Mouse (Mus musculus) layer of hippocampus, postnatal 36 days (tissue): Measurements from ENCODE around the gene Pde4d. TPM values are rescaled to one million over a fixed set of nuclear protein-coding genes. Genes with fewer than 3 reads are reported as not detected.
A peak's percentile ranks its signal among the peaks of the same experiment; 100 is the strongest.

Source experiments
- DNase-seq, 2 experiments: peaks; one replicate each; pipeline ENCODE4 v3.0.0; 2022
- total RNA-seq, 2 experiments: library from RNA; stranded (reverse); gene quantifications; 2 replicates each; pipeline ENCODE4 v1.2.3; 2021

The Pde4d gene
- total RNA-seq, 2 experiments from 2014 or later = 69.7 to 69.8 TPM

DNA sequence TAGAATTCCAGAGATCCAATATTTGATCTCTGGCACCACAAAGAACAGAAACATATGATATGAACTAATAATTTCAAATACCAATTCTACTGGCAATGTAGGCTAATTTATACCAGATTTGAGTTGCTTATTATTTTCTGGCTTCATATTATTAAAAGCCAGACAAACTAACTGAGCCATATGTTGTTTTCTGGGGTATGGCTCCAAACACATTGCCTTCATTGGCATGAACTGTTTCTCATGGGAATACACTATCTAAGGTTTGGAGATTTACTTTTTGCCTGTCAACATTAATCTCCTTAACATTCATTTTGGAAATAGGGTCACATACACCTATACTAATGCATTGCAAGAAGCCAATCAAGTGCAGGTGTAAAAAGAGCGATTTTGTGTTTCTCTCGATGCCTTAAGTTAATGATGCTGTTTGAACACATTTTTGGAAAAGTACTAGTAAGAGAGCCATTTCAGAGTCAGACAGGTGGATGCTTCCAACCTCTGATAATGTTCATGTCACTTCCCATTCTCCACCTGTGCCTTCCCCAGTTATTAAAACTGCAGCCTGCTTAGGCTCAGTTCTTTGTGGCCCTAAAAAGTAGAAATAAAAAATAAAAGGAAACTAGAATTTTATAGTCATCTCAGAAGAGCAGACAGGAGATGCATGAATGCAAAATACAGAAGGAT lies 1070.4 kb downstream of the Pde4d start:
- no peak for DNase-seq

GRCm38 (mm10) chr13:109533838-109534523 lies 1084.2 kb downstream of the Pde4d start:
- no peak for DNase-seq

- no peak for DNase-seq
Observed at GRCm38 (mm10) chr13:109534709-109535284, 1085.0 kb downstream of the Pde4d start.

GRCm38 (mm10) chr13:109536636-109537035 lies 1086.9 kb downstream of the Pde4d start:
- DNase-seq = no peak

- no peak for DNase-seq
Observed at GRCm38 (mm10) chr13:109539371-109539770, 1089.6 kb downstream of the Pde4d start.

DNA sequence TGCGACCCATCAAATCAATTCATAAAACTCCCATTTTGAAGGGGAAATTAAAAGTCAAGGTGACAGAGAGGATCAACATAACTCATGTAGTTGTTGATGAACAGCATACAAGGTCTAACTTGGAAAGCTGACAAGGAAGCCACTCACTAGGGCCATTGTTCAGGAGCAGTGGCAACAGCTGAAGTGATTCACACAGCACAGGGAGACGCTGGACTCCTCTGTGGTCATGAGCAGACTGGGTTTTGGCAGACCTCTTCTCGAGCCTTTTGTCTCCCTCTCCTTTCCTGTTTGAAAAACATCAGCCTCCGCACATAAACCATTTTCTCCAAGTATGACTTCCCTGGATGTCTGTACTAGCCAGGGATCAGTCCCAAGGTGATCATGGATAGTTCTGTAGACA lies 1094.9 kb downstream of the Pde4d start:
- no peak for DNase-seq

- DNase-seq = no peak
Observed at GRCm38 (mm10) chr13:109546337-109546736, 1096.6 kb downstream of the Pde4d start.

DNA sequence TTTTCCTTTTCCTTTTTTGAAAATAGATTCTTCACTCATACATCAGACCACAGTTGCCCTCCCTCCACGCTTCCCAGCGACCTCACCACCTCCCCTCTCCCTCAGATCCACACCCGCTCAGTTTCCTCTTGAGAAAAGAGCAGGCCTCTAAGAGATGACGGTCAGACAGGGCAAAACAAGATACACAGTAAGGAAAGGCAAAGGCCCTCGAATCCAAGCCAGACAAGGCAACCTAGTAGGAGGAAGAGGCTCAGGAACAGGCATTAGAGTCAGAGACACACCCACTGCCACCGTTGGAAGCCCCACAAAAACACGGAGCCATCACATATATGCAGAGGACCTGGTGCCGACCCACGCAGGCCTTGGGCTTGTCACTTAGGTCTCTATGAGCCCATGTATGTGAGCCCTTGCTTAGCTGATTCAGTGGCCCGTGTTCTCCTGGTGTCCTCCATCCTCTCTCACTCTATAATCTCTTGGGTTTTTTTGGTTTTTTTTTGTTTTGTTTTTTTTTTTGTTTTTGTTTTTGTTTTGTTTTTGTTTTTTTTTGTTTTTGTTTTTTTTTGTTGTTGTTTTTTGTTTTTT lies 1097.3 kb downstream of the Pde4d start:
- DNase-seq = no peak

DNA sequence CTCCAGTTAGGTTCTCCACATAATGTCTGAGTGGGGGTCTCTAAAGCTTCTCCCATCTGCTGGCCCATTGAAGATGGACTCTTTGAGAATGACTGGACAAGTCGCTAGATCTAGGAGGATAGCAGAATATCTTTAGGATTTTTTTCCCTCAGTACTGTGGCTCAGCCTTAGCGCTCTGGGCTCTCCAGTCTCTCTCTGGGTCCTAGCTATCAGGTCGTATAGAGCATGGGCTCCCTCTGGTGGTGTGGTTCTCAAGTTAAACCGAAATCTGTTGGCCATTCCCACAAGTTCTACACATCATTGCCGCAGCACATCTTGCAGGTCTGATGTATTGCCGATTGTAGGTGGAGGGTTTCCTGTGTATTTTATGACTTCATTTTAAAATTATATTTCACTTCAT lies 1098.0 kb downstream of the Pde4d start:
- peak; percentile 62 to 75 for DNase-seq

DNA sequence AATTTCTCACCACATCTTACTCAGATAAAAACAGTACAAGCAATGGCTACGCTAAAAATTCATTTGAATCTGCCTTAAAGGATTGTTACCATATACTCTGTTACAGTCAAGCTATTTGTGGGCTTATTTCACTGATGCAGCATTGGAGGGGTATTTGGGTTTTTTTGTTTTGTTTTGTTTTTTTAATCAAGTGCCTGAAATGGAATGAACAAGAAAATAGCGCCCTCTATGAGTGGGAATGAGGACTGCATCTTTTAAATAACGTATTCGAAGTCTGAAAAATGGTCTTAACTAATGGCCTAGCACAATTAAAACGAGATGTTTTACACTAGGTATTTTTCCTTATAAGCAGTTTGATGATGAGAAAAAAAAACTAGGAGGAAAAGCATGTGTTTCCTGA lies 1098.5 kb downstream of the Pde4d start:
- DNase-seq = no peak

GRCm38 (mm10) chr13:109548771-109549555 lies 1099.2 kb downstream of the Pde4d start:
- DNase-seq = no peak

DNA sequence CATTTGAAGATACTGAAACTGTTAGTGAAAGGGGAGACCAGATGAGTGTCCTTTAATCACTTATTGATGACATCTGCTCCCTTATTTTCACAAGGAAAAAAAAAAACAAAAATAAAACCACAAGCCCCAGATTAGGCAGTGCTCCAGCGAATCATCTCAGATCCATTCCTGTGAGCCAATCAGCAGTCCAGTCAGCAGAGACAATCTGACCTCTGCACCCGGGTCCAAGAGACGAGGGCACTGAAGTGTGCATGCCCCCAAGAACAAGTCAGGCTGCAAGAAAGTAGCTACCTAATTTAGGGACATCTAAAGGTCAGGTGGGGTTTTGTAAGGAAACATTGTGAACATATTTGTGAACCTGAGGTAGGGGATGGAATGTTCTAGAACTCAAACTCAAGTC lies 1102.1 kb downstream of the Pde4d start:
- DNase-seq = no peak

GRCm38 (mm10) chr13:109555513-109555912 lies 1105.8 kb downstream of the Pde4d start:
- no peak for DNase-seq

- DNase-seq = no peak
Observed at GRCm38 (mm10) chr13:109556853-109557252, 1107.1 kb downstream of the Pde4d start.

DNA sequence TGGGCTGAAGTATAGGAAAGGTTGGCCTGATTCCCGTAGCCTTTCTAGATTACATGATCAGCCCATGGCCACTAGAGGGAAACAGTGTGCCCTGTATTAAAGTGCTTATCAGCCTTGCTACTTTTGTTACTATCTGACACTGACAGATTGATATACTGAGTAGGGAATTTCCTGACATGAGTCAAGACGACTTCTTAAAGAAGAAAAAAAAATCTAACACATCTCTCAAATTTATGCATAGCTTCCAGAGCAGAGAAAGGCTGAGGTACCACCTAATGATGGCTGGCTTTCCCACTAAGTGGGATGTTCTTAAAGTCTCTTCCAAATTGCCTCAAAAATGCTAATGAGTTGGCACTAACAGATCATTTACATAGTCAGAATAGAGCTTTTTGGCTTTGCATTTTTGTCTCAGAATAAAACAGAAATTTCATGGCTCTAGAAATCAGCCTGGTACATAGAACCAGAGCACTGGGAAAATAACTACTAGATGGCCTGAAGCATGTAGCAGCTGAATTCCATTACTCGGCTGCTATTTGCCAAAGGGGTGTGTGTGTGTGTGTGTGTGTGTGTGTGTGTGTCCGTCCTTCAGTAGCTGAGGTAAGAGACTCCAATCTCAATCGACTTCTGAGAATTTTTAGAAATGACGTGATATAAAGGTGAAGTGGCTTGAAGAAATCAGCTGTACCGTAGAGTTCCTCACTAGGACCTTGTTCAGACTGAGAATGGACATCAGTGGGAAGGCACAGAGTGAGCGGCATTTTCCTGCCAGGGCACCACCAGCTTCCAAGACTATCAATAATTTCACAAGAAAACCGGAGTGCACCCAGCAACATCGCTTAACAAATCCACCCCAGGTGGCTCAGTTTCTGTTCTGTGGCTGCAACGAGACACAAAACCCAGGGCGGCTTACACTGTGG lies 1108.9 kb downstream of the Pde4d start:
- no peak for DNase-seq

DNA sequence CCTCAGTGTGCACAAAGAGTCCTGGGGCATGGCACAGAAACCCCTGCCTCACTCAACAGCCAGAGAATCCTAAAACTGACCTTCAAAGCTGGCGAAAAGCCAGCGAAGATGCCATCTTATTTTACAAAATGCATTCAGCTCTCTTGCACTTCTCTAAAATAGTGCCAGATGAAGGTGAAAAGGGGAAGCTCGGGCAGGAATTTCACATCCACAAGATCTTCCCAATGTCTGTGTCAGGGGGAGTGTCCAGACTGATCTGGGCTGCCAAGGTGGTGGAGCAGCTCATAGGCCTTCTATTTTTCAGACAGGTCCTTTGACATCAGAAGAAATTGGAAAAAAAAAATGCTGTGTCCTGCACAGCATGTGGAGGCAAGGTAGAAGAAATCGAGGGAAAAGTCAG lies 1110.5 kb downstream of the Pde4d start:
- no peak for DNase-seq

DNA sequence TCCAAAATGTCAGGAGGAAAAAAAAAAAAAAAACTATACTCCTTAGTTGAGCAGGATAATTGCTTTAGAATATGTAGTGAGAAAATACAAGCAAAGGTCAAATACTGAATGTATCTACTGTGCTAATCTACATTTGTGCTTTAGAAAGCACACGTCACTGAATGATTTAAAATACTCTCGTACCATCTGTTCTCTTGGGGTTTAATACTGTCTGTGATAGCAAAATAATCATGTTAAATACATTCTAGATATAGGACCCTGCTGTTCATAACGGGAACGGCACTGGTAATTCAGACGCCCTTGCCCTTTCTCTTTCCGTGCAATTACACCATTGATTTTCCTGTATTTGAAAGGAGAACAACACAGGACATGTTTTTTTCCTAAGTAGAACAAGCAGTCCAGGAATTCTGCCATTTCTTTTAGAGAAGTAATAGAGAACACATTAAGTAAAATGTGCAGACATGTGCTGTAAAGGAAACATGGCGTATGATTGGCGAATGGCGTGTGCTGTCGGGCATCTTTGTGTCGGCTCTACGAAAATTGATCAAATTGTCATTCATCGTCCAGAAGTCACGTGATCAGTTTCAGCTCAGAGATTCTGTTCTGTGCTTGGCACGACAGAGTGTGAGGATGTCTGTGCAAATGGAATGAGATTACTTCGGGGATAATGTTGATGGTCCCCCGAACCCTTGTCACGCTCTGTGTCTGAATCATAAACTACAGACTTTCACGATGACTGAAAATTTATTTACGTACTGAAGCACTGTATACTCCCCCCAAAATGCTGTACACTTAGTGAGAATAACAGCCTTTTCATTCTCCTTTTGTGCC lies 1119.1 kb downstream of the Pde4d start:
- DNase-seq = no peak

GRCm38 (mm10) chr13:109569491-109569890 lies 1119.7 kb downstream of the Pde4d start:
- DNase-seq = no peak

DNA sequence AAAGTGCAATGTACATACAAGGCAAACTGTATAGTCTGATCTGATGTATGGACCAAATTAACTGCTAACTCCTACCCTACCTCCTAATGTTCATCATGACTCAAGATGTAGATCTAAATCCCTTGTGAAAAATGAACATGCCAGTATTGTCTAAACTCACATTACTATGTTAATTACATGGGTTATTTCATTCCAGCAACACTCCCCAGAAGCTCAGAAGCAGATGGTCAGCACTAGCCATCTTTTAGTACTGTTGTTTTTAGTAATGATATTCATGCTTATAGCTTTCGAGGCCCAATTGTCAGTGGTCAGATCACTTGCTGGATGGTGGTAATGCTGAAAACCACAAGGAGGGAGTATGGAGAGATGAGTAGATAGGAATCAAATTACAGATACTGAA lies 1127.0 kb downstream of the Pde4d start:
- no peak for DNase-seq

DNA sequence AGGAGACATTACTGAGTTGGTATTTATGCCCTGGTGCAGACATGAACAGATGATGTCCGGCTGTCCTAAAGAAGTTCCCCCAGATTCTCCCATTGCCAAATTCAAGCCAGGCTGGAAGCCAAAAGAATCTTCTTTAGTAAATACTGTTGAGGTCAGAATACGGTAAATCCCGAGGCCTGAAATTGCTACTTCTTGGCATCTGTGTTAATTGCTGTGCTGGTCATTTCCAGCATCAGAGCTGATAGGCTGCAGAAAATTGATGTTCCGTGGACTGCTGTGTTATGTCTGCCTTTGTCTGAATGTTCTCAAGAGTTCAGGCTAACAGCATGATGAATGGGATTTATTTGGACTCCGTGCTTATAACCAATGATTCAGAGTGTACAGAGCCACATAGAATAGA lies 1127.7 kb downstream of the Pde4d start:
- DNase-seq = no peak

GRCm38 (mm10) chr13:109577901-109578300 lies 1128.2 kb downstream of the Pde4d start:
- no peak for DNase-seq
